8 mouse cellular contexts compared by ENCODE assay signal in genomic region chr2:163918317-163919258, GRCm38 (mm10). TPM values are rescaled to one million over a fixed set of nuclear protein-coding genes. Genes with fewer than 3 reads are reported as not detected.
A peak's percentile ranks its signal among the peaks of the same experiment; 100 is the strongest.
DNase-seq lines count a peak whose midpoint lies in the region; ATAC-seq and TF ChIP-seq lines count a peak whose summit lies in the region.

Gene Rims4, minus strand, starts transcription at chr2:163918683.

- H3K4me1 ChIP-seq in erythroblast, embryonic 14.5 days (ENCODE audit: control insufficient read depth) = no peaks in the 10 kb centered on the region
- no peaks in the 10 kb centered on the region for H3K4me1 ChIP-seq in embryonic fibroblast, embryonic 13.5 days (ENCODE audit: control insufficient read depth, insufficient read depth, low read length)
- H3K4me1 ChIP-seq in midbrain, embryonic 16.5 days (ENCODE audit: control insufficient read depth, insufficient read depth, low read length) = peaks cover 35% of the 10 kb centered on the region

- H3K9me3 ChIP-seq in erythroblast, embryonic 14.5 days (ENCODE audit: control insufficient read depth, low read length) = no peaks in the 10 kb centered on the region
- H3K9me3 ChIP-seq in midbrain, embryonic 16.5 days (replicated peaks; ENCODE audit: control insufficient read depth, low read length, poor library complexity, severe bottlenecking) = no peaks in the 10 kb centered on the region

- H3K4me2 ChIP-seq in midbrain, embryonic 16.5 days (ENCODE audit: low read length) = peak within 1 kb of the TSS; percentile 81

- no peak for TF ChIP-seq POLR2A in embryonic fibroblast, embryonic 13.5 days (IDR thresholded peaks at IDR 0.05; ENCODE audit: low read depth, low read length)

- WGBS in midbrain, embryonic 16.5 days = under 1% methylated on average over 69 of the region's 115 CpGs

- peak; percentile 42 to 59 for DNase-seq in adrenal gland, postnatal 4 days (ENCODE audit: low spot score in 2 of 2)
- DNase-seq in heart, postnatal 14 days = peak; percentile 48 to 49
- peak; percentile 86 to 88 for DNase-seq in left cerebral cortex, adult 2 months (ENCODE audit: extremely low spot score in 1 of 2, low spot score in 2 of 2)
- DNase-seq in thymus, postnatal 4 days = peak; percentile 54

- H3K36me3 ChIP-seq in erythroblast, embryonic 14.5 days (ENCODE audit: control insufficient read depth) = no peaks in the 10 kb centered on the region
- H3K36me3 ChIP-seq in midbrain, embryonic 16.5 days (ENCODE audit: control insufficient read depth, insufficient read depth, low read length) = no peaks in the 10 kb centered on the region

- TF ChIP-seq CTCF in embryonic fibroblast, embryonic 13.5 days (IDR thresholded peaks at IDR 0.05; ENCODE audit: borderline replicate concordance, insufficient read depth, low read length) = no peak
- no peak for TF ChIP-seq CTCF in left cerebral cortex, adult 2 months (IDR thresholded peaks at IDR 0.05)

- peak within 1 kb of the TSS; percentile 40 for H3K4me3 ChIP-seq in erythroblast, embryonic 14.5 days (replicated peaks)
- peak within 1 kb of the TSS; percentile 18; the same call in 1 of the 2 replicates for H3K4me3 ChIP-seq in embryonic fibroblast, embryonic 13.5 days (ENCODE audit: insufficient read depth, low read length)
- H3K4me3 ChIP-seq in left cerebral cortex, adult 2 months = peak within 1 kb of the TSS; percentile 81
- peak within 1 kb of the TSS; percentile 70 for H3K4me3 ChIP-seq in midbrain, embryonic 16.5 days (ENCODE audit: low read depth, low read length)

- peaks cover 60% of the 10 kb centered on the region for H3K27me3 ChIP-seq in erythroblast, embryonic 14.5 days (ENCODE audit: control insufficient read depth)
- H3K27me3 ChIP-seq in midbrain, embryonic 16.5 days (ENCODE audit: control insufficient read depth, insufficient read depth, low read depth, low read length) = peaks cover 11% of the 10 kb centered on the region; the same call in 1 of the 2 replicates

- no peak within 1 kb of the TSS for H3K27ac ChIP-seq in embryonic fibroblast, embryonic 13.5 days (ENCODE audit: insufficient read depth, low read length)
- peak within 1 kb of the TSS; percentile 90 for H3K27ac ChIP-seq in left cerebral cortex, adult 2 months
- H3K27ac ChIP-seq in midbrain, embryonic 16.5 days (ENCODE audit: low read length) = peak within 1 kb of the TSS; percentile 67

- H3K9ac ChIP-seq in midbrain, embryonic 16.5 days (ENCODE audit: low read depth, low read length) = peak within 1 kb of the TSS; percentile 83

- ATAC-seq in erythroblast, adult 5-6 weeks (replicated peaks; ENCODE audit: low FRiP score, poor library complexity, severe bottlenecking) = no peak
- ATAC-seq in midbrain, embryonic 16.5 days = peak; percentile 83

- intact Hi-C loops in heart, postnatal 14 days (cut with DNase I) = no loop called here
- intact Hi-C loops in left cerebral cortex, adult 2 months (cut with DNase I) = loop anchor here (2.0 kb wide), 1 partner anchor 60 kb away; no protein-coding TSS in a partner anchor

RNA-seq across cellular contexts. Expression of gene Rims4, which starts in this region (rescaled TPM):
- 0.01 TPM in 1 of 2 replicates, not detected in the other for polyA plus RNA-seq in erythroblast, embryonic 14.5 days (2012)
- total RNA-seq in erythroblast, adult 5-6 weeks (2015; ENCODE audit: low replicate concordance) = not detected in 2 replicates
- not detected in 2 replicates for total RNA-seq in erythroblast, adult 5-6 weeks (2017; ENCODE audit: low replicate concordance)
- 100 to 1,000 TPM; 101 to 103 TPM for total RNA-seq in adrenal gland, postnatal 4 days (2021)
- 0.14 TPM in 1 of 2 replicates, not detected in the other for polyA plus RNA-seq in embryonic fibroblast, embryonic 13.5 days (2011; ENCODE audit: insufficient read length, low read depth, missing spikeins)
- under 1 TPM; 0.10 to 0.15 TPM for total RNA-seq in heart, postnatal 14 days (2021)
- 10 to 100 TPM; 85.4 to 89.5 TPM for total RNA-seq in left cerebral cortex, adult 2 months (2021)
- 18.8 and 20.4 TPM in 2 replicates for polyA plus RNA-seq in midbrain, embryonic 16.5 days (2015; fragmentation: Nextera tagmentation; extraction: Ambion mirVana)

Comparison
In these comparisons a context has a peak if more than half of its experiments do, and no peak if none do; other contexts are left out.
1. RNA of gene Rims4 (total RNA-seq): 101 to 103 TPM in adrenal gland, postnatal 4 days and 85.4 to 89.5 TPM in left cerebral cortex, adult 2 months; 0.10 to 0.15 TPM in heart, postnatal 14 days and not detected in erythroblast, adult 5-6 weeks; every median in the first group is over 10 times any median in the second.
2. RNA of gene Rims4 (polyA plus RNA-seq): 18.8 to 20.4 TPM in midbrain, embryonic 16.5 days; 0.14 TPM in embryonic fibroblast, embryonic 13.5 days and 0.01 TPM in erythroblast, embryonic 14.5 days; every median in the first group is over 10 times any median in the second.
3. Peak in DNase-seq in heart, postnatal 14 days; RNA of the gene not detected or under 1 TPM.
4. H3K4me3 ChIP-seq: peak in every context shown above with its lines; median percentile 81 in left cerebral cortex, adult 2 months; 70 in midbrain, embryonic 16.5 days; 40 in erythroblast, embryonic 14.5 days; 18 in embryonic fibroblast, embryonic 13.5 days.
5. Peak in every context shown above with its lines, with median percentiles within 50 percentile points of each other: DNase-seq.